Mouse (Mus musculus): ENCODE data around the gene Retreg3. TPM values are rescaled to one million over a fixed set of nuclear protein-coding genes. Genes with fewer than 3 reads are reported as not detected.

Retreg3 gene
- 10 to 100 TPM; 28.5 to 31.0 TPM for total RNA-seq (2021)
- 31.8 and 53.1 TPM in 2 replicates for polyA plus RNA-seq (2012; rRNA removed)
- long read RNA-seq, partial matches to known transcripts: 1 of 6 reads
- long read RNA-seq, other reads (novel, unspliced or antisense): 2 of 6 reads

GRCm38 (mm10) chr11:101119761-101120544 is at the start of gene Retreg3, which contains the start of gene Tubg1:
Gene Retreg3 (minus strand): TSS chr11:101119893.
Gene Tubg1 (plus strand): TSS chr11:101119938.
- intact Hi-C loops (cut with DNase I): loop anchor here (2.0 kb wide), 3 partner anchors 23 to 55 kb away; partner anchors contain the start of genes Ccr10 and Mlx
- DNase-seq: peak; percentile 99
- no peaks in the 10 kb centered on the region for H3K27me3 ChIP-seq (ENCODE audit: control insufficient read depth, insufficient read depth, low read length)
- H3K4me3 ChIP-seq: peak within 1 kb of the TSS; percentile 72
- H3K79me2 ChIP-seq (replicated peaks; ENCODE audit: control insufficient read depth, insufficient read depth, low read length): peaks cover 4% of the 10 kb centered on the region; the same call in 1 of the 2 replicates
- peak within 1 kb of the TSS; percentile 98 for H3K27ac ChIP-seq
- 0 out of 2 replicates have a peak, but pooled peaks have one; percentile 0 for TF ChIP-seq CTCF (IDR thresholded peaks at IDR 0.05)
- TF ChIP-seq EP300 (IDR thresholded peaks at IDR 0.05; ENCODE audit: insufficient read depth, low read depth, low read length): no peak; the same call in 1 of the 2 replicates
- TF ChIP-seq POLR2A (IDR thresholded peaks at IDR 0.05; ENCODE audit: insufficient read depth, low read depth, low read length): peak; percentile 94
- peaks cover 15% of the 10 kb centered on the region for H3K36me3 ChIP-seq (ENCODE audit: control insufficient read depth, insufficient read depth, low read length)
- peaks cover 7% of the 10 kb centered on the region for H3K4me1 ChIP-seq (ENCODE audit: control insufficient read depth, insufficient read depth, low read length)
- H3K9ac ChIP-seq (ENCODE audit: low read depth, low read length): peak within 1 kb of the TSS; percentile 91
- WGBS: under 1% methylated on average over 61 of the region's 61 CpGs

DNA sequence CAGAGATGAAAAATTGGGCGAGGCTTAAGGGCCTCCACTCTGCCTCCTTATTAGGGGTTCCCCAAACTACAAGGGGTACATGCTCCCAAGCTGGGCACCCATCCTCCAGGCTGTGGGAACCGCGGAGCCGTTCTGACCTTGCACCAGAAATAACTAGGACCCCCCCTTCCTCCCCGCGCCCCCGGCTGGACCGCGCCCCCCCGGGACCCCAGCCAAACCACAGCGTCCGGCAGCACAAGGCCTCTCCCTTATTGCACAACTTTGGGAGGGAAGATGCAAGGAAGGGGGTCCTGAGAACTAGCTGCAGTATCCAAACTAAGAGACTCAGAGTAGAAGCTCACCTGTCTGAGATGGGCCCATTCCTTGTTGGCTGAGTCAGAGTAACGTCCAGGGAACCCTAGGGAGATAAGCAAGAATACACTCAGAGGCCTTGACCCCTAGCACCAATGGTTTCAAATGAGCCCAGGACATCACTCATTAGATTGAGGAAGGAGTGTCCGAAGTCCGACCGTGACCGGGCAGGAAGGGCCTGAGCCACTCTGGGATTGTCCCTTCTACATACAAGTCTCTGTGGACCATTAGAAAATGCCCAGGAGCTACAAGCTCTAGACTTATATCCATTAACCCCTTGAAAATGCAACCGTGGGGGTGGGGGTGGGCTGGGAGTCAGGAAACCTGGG is 48.7 kb upstream of the Retreg3 start:
- no peaks in the 10 kb centered on the region for H3K27me3 ChIP-seq (ENCODE audit: control insufficient read depth, insufficient read depth, low read length)
- no peak for TF ChIP-seq EP300 (IDR thresholded peaks at IDR 0.05; ENCODE audit: insufficient read depth, low read depth, low read length)
- no peak for TF ChIP-seq CTCF (IDR thresholded peaks at IDR 0.05)
- 0 out of 2 replicates have a peak, but pooled peaks have one; percentile 22 for TF ChIP-seq POLR2A (IDR thresholded peaks at IDR 0.05; ENCODE audit: insufficient read depth, low read depth, low read length)
- H3K4me1 ChIP-seq (ENCODE audit: control insufficient read depth, insufficient read depth, low read length): peaks cover 9% of the 10 kb centered on the region
- WGBS: 43% methylated on average over 18 of the region's 18 CpGs
- H3K27ac ChIP-seq: peak overlapping the region; percentile 96
- peak; percentile 69 to 80 for DNase-seq
- peak overlapping the region; percentile 65 for H3K4me3 ChIP-seq
- intact Hi-C loops (cut with DNase I): no loop called here
- peaks cover 2% of the 10 kb centered on the region for H3K36me3 ChIP-seq (ENCODE audit: control insufficient read depth, insufficient read depth, low read length)
- H3K79me2 ChIP-seq (replicated peaks; ENCODE audit: control insufficient read depth, insufficient read depth, low read length): no peaks in the 10 kb centered on the region
- peak overlapping the region; percentile 53; the same call in 1 of the 2 replicates for H3K9ac ChIP-seq (ENCODE audit: low read depth, low read length)

DNA sequence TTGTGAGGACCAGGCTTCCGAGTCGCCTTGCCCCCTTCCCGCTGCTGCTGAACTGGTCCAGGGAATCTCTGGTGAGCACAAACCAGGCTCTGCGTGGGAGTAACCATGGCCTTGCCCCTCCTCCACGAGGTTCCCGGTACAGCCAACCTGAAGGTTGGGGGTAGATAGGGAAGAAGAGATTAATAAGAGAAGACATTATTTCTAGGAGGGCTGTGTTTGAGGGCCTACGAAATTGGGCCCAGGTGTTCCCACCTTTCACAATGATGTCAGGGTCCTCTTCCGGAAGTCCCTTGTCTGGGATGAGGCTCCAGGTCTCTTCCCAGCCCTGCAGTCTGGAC is 48.2 kb upstream of the Retreg3 start:
- intact Hi-C loops (cut with DNase I): no loop called here
- Histone ChIP-seq H3K36me3 (ENCODE audit: control insufficient read depth, insufficient read depth, low read length) (peaks cover 7% of the 10 kb centered on the region), H3K9ac (ENCODE audit: low read depth, low read length) (no peak overlapping the region), H3K4me3 (no peak overlapping the region; the same call in 1 of the 2 replicates), H3K4me1 (ENCODE audit: control insufficient read depth, insufficient read depth, low read length) (peaks cover 9% of the 10 kb centered on the region), H3K27me3 (ENCODE audit: control insufficient read depth, insufficient read depth, low read length) (no peaks in the 10 kb centered on the region), H3K27ac (peak overlapping the region; percentile 65), H3K79me2 (replicated peaks; ENCODE audit: control insufficient read depth, insufficient read depth, low read length) (no peaks in the 10 kb centered on the region)
- DNase-seq: no peak
- WGBS: 67% methylated on average over 8 of the region's 8 CpGs
- TF ChIP-seq CTCF (IDR thresholded peaks at IDR 0.05) (no peak), POLR2A (IDR thresholded peaks at IDR 0.05; ENCODE audit: insufficient read depth, low read depth, low read length) (no peak), EP300 (IDR thresholded peaks at IDR 0.05; ENCODE audit: insufficient read depth, low read depth, low read length) (no peak)

GRCm38 (mm10) chr11:101167211-101167962 is 47.7 kb upstream of the Retreg3 start:
- Histone ChIP-seq H3K27ac (peak overlapping the region; percentile 65; the same call in 1 of the 2 replicates), H3K79me2 (replicated peaks; ENCODE audit: control insufficient read depth, insufficient read depth, low read length) (no peaks in the 10 kb centered on the region), H3K4me1 (ENCODE audit: control insufficient read depth, insufficient read depth, low read length) (peaks cover 9% of the 10 kb centered on the region), H3K27me3 (ENCODE audit: control insufficient read depth, insufficient read depth, low read length) (no peaks in the 10 kb centered on the region), H3K9ac (ENCODE audit: low read depth, low read length) (no peak overlapping the region), H3K4me3 (no peak overlapping the region), H3K36me3 (ENCODE audit: control insufficient read depth, insufficient read depth, low read length) (peaks cover 10% of the 10 kb centered on the region)
- peak in 1 of 2 experiments; percentile 2 for DNase-seq
- TF ChIP-seq EP300 (IDR thresholded peaks at IDR 0.05; ENCODE audit: insufficient read depth, low read depth, low read length): no peak
- WGBS: 85% methylated on average over 19 of the region's 19 CpGs
- intact Hi-C loops (cut with DNase I): no loop called here

DNA sequence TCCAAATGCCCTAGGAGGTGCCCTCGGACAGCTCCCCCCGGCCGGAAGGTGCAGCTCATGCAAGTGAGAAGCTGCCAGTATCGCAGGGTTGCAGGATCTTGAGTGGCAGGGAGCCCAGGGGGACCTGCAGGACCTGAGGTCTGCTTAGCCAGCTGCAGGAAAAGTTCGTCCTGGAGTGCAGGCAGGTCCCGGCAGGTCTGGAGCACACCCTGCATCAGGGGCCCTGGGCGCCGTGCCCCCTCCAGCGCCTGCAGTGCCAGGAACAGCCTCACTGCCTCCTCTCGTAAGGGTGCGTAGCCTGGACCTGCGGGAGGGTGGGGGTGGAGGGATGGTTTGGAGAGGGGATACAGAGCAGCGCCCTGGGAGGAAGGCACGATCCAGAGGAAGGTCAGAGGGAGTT is 46.7 kb upstream of the Retreg3 start:
- H3K9ac ChIP-seq (ENCODE audit: low read depth, low read length): no peak overlapping the region
- DNase-seq: peak in 1 of 2 experiments; percentile 5
- H3K27ac ChIP-seq: no peak overlapping the region
- no peak for TF ChIP-seq EP300 (IDR thresholded peaks at IDR 0.05; ENCODE audit: insufficient read depth, low read depth, low read length)
- H3K36me3 ChIP-seq (ENCODE audit: control insufficient read depth, insufficient read depth, low read length): peaks cover 12% of the 10 kb centered on the region
- intact Hi-C loops (cut with DNase I): no loop called here
- WGBS: 89% methylated on average over 14 of the region's 14 CpGs
- no peaks in the 10 kb centered on the region for H3K79me2 ChIP-seq (replicated peaks; ENCODE audit: control insufficient read depth, insufficient read depth, low read length)
- H3K4me1 ChIP-seq (ENCODE audit: control insufficient read depth, insufficient read depth, low read length): peaks cover 11% of the 10 kb centered on the region
- no peaks in the 10 kb centered on the region for H3K27me3 ChIP-seq (ENCODE audit: control insufficient read depth, insufficient read depth, low read length)
- no peak overlapping the region for H3K4me3 ChIP-seq

Data from heart, adult 2 months (tissue).